Mouse (Mus musculus) spleen, postnatal 0 days (tissue): ENCODE data around the gene Pcdh20. TPM values are rescaled to one million over a fixed set of nuclear protein-coding genes. Genes with fewer than 3 reads are reported as not detected.

Source experiments
- polyA plus RNA-seq: library from polyadenylated mRNA; unstranded; fragments of >200 nt; fragmentation: Nextera tagmentation; extraction: Ambion mirVana; gene quantifications from 2 replicates; pipeline ENCODE4 v1.2.1, GENCODE M21; 2015

Gene Pcdh20
- 0.11 and 0.15 TPM in 2 replicates for polyA plus RNA-seq

DNA sequence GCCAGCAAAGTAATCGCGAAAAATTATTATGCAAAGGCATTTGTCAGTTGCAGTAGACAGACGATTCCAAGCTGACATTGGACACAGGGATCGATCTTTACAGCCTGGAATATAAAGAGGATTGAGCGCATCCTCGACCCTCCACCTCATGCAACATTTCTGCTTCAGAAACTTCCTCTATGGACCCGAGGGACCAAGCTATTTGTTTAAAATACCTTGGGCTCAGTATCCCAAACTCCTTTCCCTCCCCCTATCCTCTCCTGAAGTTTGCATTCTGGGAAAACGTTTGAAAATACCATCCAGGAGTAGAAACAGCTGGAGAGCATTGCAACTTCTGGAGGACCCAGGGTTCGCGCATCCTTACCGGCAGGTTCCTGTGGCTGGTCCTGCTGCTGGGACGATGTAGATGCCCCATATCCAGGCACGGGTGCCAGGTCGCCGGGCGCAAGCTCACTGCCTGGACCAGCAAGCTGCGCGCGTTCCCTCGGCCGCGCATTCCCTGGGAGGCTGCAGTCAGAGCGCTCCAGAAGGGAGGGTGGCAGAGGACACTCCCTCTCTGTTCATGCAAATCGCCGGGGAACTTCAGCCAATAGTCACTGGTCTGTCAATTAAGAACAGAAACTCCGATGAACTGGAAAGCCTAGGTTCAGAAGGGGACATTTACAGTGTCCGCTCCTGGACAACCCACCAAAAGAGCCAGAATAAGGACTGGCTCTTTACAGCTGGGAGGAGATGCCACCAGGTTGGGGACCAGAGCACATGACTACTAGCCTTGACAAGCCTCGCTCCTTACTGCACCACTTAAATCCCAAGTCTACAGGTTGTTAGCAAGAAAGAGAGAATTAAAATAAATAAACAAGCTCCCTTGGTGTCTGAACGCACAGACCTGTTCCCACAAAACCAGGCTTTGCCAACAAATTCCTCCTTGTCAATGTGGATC is at the start of gene Pcdh20:
TSS of gene Pcdh20 (minus strand) at position 902 of the 940 bp plus-strand sequence.

